Mouse (Mus musculus) cortical plate, adult 2 months (tissue): ENCODE measurements at regions not wholly inside any gene's neighbourhood (a gene's known extent, or its start where the extent isn't known, plus 50 kb on each side); places are given as distances from the start of the nearest gene placed in this dataset.

Experiments
- H3K27ac ChIP-seq: fragments of 200-500 bp; 2 replicates; pipeline ENCODE4 v1.5.1; 2012; ENCODE audit warnings: low read length, control low read depth, inconsistent platforms; ENCODE audit not compliant: insufficient read depth
- H3K4me1 ChIP-seq: fragments of 200-500 bp; 2 replicates; pipeline ENCODE4 v1.6.1; 2011; ENCODE audit warnings: low read length; ENCODE audit not compliant: control insufficient read depth, insufficient read depth
- H3K4me3 ChIP-seq: fragments of 200-500 bp; 2 replicates; pipeline ENCODE4 v1.5.1; 2011; ENCODE audit warnings: mild to moderate bottlenecking, low read length, control low read depth; ENCODE audit not compliant: insufficient read depth
- CTCF ChIP-seq: fragments of 200-500 bp; IDR thresholded peaks from 2 replicates; pipeline ENCODE4 v1.5.1; 2011; ENCODE audit warnings: mild to moderate bottlenecking, control low read depth, low read length; ENCODE audit not compliant: insufficient read depth; ENCODE audit errors: extremely low read depth
- POLR2A ChIP-seq: fragments of 200-500 bp; IDR thresholded peaks from 2 replicates; pipeline ENCODE4 v1.6.1; 2011; ENCODE audit warnings: mild to moderate bottlenecking, low read length, control low read depth; ENCODE audit not compliant: insufficient read depth; ENCODE audit errors: extremely low read depth

DNA sequence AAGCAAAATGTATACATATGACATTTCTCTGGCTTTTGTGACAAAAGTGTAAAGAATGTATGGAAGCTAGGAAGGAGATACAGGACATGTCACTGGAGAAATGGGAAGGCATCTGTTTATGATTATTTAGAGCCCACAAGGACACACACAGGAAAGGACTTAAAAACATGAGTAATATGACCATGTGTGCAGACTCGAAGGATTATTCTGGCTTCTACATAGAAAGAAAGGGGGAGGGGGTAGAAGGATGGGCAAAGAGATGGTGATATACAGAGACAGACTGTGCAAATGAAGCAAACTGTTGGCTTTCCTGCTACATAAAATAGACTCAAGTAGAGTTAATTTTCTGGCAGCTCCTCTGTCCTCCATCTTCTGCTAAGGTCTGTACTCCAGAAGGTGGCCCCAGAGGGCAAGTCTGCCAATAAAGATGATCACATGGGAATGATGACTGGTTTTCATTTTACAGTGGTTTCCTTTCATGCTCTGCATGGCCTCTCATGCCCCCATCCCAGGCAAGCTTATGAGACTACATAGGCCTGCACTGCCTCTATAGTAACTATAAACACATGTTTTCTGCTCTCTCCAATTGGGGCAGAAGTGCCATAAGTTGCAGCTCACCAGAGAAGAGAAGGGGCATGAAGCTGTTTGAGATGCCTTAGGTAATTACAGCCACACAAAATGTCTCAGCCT, 263.4 kb upstream of the Kif18a start:
- Histone ChIP-seq H3K27ac (no peak overlapping the region), H3K4me1 (no peaks in the 10 kb centered on the region), H3K4me3 (no peak overlapping the region)
- TF ChIP-seq POLR2A (no peak), CTCF (no peak)

DNA sequence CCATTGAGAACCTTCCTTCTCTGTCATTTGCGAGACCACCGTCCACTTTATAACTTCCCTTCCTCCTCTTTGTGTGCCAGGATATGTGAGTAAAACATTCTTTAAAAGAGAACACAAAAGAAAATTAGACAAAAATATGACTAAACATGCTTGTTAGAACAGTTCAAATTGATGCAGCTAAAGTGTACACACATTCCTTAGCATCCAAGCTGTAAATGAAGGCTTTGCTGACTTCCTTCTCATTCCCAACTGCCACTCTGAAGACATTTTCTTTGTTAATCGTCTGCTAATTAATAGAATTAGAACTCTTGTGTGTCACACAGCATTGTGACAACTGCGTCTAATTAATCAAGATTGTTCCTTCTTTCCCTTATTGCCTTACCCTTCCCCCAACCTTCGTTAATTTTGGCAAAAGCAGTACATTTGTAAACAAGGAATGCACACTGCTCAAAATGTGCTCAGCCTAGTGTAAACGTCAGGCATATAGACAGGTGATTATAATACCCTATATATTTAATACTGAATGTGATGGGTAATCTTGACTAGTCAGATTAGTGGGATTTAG, 242.3 kb upstream of the Kif18a start:
- TF ChIP-seq CTCF, result no peak
- TF ChIP-seq POLR2A, result no peak
- Histone ChIP-seq H3K4me3 (no peak overlapping the region), H3K27ac (no peak overlapping the region), H3K4me1 (no peaks in the 10 kb centered on the region)
